Mouse (Mus musculus): Measurements from ENCODE around the gene Rab27a.
"Not testable (repeated sequence)": the region's sequence is repeated elsewhere in the genome, so short reads cannot be mapped to it uniquely, and the experiment has no call there.

Gene Rab27a

GRCm38 (mm10) chr9:73091747-73092146 lies 47.1 kb downstream of the Rab27a start:
- DNase-seq (ENCODE audit: low spot score) = peak; percentile 48

DNA sequence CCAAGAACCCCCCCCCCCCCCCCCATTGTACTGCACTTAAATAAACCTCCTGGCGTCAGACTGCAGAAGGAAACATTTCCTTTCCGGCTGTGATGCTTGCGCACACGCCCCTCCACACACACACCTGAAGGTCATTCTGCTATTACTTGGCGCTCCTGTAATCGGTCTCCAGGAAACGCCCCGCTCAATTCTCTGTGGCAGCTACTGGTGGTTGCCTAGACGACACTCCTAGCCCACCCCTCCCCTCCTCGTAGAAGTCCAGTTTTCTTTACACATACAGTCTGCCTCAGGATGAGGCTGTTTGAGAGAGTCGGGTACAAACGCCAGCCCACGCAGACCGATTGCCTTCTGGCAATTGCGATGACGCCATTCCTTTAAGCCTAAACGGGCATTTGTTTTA lies 49.9 kb downstream of the Rab27a start:
- no peak for DNase-seq (ENCODE audit: low spot score)

- no peak for DNase-seq (ENCODE audit: low spot score)
Measured at GRCm38 (mm10) chr9:73097898-73098297, 53.2 kb downstream of the Rab27a start.

DNA sequence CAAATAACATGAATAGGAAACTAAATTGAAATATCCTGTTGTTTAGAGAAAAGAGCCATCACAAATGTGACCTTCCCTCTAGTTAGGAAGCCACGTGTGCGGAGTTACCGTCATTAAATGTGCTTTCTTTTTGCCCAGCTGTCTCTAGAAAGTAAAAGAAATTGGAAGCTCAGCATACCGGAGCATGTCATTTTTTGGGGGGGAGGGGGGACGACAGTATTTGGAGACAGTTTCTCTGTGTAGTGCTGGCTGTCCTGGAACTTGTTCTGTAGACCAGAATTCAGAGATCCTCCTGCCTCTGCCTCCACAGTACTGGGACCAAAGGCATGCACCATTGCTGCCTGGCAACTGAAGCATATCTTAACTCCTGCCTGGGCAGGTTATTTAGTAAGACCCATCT lies 56.9 kb downstream of the Rab27a start, which contains the start of gene Khdc3:
Gene Khdc3 (plus strand): TSS at position 301 of the 400 bp plus-strand sequence.
- no peak for DNase-seq (ENCODE audit: low spot score)

- DNase-seq (ENCODE audit: low spot score) = no peak
Measured at GRCm38 (mm10) chr9:73102181-73102580, 57.5 kb downstream of the Rab27a start, which contains the start of gene Gm20509. Gm20509 (plus strand) TSS chr9:73102470.

- no peak for DNase-seq (ENCODE audit: low spot score)
Measured at GRCm38 (mm10) chr9:73103159-73103879, 58.7 kb downstream of the Rab27a start.

GRCm38 (mm10) chr9:73103880-73104198 lies 59.2 kb downstream of the Rab27a start:
- no peak for DNase-seq (ENCODE audit: low spot score)

GRCm38 (mm10) chr9:73105141-73105540 lies 60.5 kb downstream of the Rab27a start:
- DNase-seq (ENCODE audit: low spot score) = no peak

DNA sequence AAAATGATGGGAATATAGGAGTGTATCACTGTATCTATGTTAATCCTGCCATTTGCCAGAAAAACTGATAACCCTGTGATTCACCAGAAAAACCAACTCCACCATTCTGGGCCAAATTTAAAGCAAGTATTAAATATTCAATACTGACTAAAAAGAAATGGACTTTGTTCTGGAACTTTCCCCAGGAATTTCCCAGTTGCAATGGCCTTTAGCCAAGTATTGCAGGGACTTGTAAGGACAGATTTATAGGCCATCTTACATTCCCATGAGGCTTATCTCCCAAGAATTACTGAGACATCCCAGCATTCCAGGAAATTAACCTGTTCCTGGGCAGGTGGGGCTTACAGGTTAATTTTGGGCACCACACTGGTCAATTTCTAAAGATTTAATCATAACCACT lies 61.1 kb downstream of the Rab27a start:
- DNase-seq (ENCODE audit: low spot score) = no peak

- peak; percentile 80 for DNase-seq (ENCODE audit: low spot score)
Measured at GRCm38 (mm10) chr9:73112919-73113906, 68.6 kb downstream of the Rab27a start, which contains the start of gene Rsl24d1. Rsl24d1 (plus strand) TSS chr9:73113426.

DNA sequence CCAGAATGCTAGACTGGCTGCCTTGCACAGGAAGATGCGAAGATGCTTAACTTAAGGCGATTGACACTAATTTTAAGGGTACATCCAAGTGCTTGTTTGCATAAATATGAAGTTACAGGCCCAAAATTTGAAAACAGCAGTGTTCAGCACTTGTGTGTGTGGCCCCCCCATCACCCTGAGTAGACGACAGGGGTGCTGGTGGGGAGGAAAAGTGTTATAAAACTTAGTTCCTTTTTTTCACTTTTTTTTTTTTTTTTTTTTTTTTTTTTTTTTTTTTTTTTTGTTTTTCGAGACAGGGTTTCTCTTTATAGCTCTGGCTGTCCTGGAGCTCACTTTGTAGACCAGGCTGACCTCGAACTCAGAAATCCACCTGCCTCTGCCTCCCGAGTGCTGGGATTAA lies 72.0 kb downstream of the Rab27a start:
- DNase-seq (ENCODE audit: low spot score) = not testable (repeated sequence)

DNA sequence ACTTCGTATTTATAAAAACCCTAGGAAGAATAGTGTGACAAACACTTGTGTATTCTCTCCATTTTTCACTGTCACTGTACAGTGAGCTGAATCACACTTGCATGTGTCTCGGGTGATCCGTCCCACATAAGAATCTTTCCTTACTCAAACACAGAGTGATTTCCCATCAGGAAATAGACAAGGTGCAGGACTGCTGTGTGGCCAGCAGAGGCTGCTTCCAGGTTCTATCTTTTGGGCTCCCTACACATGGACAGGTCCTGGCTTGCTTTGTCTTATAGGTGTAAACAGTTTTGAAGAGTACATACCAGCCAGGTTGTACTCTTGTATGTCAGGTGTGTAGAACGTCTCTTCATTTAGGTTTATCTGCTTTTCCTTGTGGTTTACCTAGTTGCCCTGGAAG lies 73.4 kb downstream of the Rab27a start:
- DNase-seq (ENCODE audit: low spot score) = no peak

DNA sequence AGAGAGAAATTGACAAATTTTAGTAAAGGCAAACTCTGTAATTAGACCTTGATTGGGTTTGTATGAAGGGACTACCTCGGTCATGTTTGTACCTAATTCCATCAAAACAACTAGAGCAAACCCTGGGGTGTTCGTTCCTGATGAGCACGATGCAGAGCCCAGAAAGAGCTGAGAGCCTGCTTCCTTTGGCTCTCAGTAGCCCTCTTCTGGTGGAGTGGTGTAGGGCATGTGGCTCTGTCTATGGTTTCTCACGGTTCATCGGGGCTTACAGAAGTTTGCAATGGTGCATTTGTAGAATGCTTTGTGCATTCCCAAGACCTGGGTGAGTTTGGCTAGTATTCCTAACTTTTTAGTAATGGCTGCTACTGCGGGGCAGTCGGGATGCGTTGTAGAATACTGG lies 77.1 kb downstream of the Rab27a start:
- DNase-seq (ENCODE audit: low spot score) = no peak

GRCm38 (mm10) chr9:73125043-73125570 lies 80.5 kb downstream of the Rab27a start:
- no peak for DNase-seq (ENCODE audit: low spot score)

- DNase-seq (ENCODE audit: low spot score) = no peak
Measured at GRCm38 (mm10) chr9:73127457-73127856, 82.8 kb downstream of the Rab27a start.

- no peak for DNase-seq (ENCODE audit: low spot score)
Measured at GRCm38 (mm10) chr9:73129875-73130274, 85.2 kb downstream of the Rab27a start.

GRCm38 (mm10) chr9:73130529-73130928 lies 85.9 kb downstream of the Rab27a start:
- no peak for DNase-seq (ENCODE audit: low spot score)

DNA sequence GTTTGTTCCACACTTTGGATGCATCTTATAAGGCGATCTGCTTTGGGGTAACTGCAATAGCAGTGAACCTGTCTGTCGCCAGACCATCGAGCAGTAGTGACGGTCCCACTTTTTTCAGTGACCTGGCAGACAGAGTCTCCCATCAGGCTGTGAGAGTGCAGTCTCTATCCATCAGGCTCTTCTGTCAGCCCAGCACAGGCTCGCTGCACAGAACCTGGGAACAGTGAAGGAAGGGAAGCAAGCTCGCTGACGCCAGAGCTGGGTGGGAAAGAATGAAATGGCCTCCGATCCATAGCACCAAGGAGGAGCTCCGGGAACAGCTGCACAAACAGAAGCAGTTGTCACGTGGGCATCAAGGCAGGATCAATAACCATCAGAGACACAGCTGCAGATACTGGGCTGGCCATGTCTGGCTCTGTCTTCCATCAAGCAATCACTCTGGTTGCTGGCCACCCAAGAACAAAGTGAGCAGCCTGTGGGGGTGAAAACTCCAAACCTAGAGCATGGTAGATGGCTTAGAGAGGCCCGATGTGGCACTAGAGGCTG lies 92.8 kb downstream of the Rab27a start:
- DNase-seq (ENCODE audit: low spot score) = no peak

Measured in c-Kit-positive CD71-positive TER-119-positive erythroid progenitor cells, embryonic 14.5 days (primary cell).